Mouse (Mus musculus) regulatory T cell (primary cell): ENCODE results near the gene Crmp1.

ENCODE experiments used
- in situ Hi-C: fragments of 300-600 bp; cut with MboI, MseI; formaldehyde crosslinking; loops from one replicate; pipeline ENCODE4 v1.15.1; 2025; ENCODE audit warnings: high pct_unique_total_duplicates

Crmp1 gene

GRCm38 (mm10) chr5:37296717-37297116, 55.0 kb downstream of the Crmp1 start:
- in situ Hi-C loops, result loop anchor here (5.0 kb wide), 1 partner anchor 791 kb away; no protein-coding TSS in a partner anchor

- in situ Hi-C loops, result loop anchor here (5.0 kb wide), 1 partner anchor 789 kb away; no protein-coding TSS in a partner anchor
Measured at GRCm38 (mm10) chr5:37298370-37298769, 56.6 kb downstream of the Crmp1 start.

- in situ Hi-C loops, result no loop called here
Measured at GRCm38 (mm10) chr5:37310026-37310425, 68.3 kb downstream of the Crmp1 start.

GRCm38 (mm10) chr5:37312980-37313722, 71.4 kb downstream of the Crmp1 start:
- in situ Hi-C loops, result no loop called here

- in situ Hi-C loops, result no loop called here
Measured at GRCm38 (mm10) chr5:37318715-37319114, 77.0 kb downstream of the Crmp1 start.

GRCm38 (mm10) chr5:37320174-37320573, 78.4 kb downstream of the Crmp1 start:
- in situ Hi-C loops, result no loop called here

- in situ Hi-C loops, result no loop called here
Measured at GRCm38 (mm10) chr5:37320761-37321160, 79.0 kb downstream of the Crmp1 start.

GRCm38 (mm10) chr5:37326675-37327074, 84.9 kb downstream of the Crmp1 start:
- in situ Hi-C loops, result no loop called here

- in situ Hi-C loops, result no loop called here
Measured at GRCm38 (mm10) chr5:37330449-37331132, 88.9 kb downstream of the Crmp1 start.

- in situ Hi-C loops, result no loop called here
Measured at GRCm38 (mm10) chr5:37331133-37331505, 89.4 kb downstream of the Crmp1 start.

- in situ Hi-C loops, result no loop called here
Measured at GRCm38 (mm10) chr5:37332066-37332465, 90.3 kb downstream of the Crmp1 start.

- in situ Hi-C loops, result no loop called here
Measured at GRCm38 (mm10) chr5:37335061-37335460, 93.3 kb downstream of the Crmp1 start.

- in situ Hi-C loops, result no loop called here
Measured at GRCm38 (mm10) chr5:37336485-37337105, 94.9 kb downstream of the Crmp1 start, which contains the start of gene Evc. Gene Evc (minus strand): TSS chr5:37336894.

- in situ Hi-C loops, result no loop called here
Measured at GRCm38 (mm10) chr5:37337696-37338095, 96.0 kb downstream of the Crmp1 start.

- in situ Hi-C loops, result no loop called here
Measured at GRCm38 (mm10) chr5:37338288-37338687, 96.5 kb downstream of the Crmp1 start, which contains the start of gene Evc2. Gene Evc2 (plus strand): TSS chr5:37338499.
